Mouse (Mus musculus) embryo, embryonic 10 days (tissue): ENCODE measurements at regions not wholly inside any gene's neighbourhood (a gene's known extent, or its start where the extent isn't known, plus 50 kb on each side); places are given as distances from the start of the nearest gene placed in this dataset.

Experiments used
- DNase-seq: peaks from one replicate; pipeline ENCODE4 v3.0.0-alpha.2; 2015; ENCODE audit warnings: low spot score

DNA sequence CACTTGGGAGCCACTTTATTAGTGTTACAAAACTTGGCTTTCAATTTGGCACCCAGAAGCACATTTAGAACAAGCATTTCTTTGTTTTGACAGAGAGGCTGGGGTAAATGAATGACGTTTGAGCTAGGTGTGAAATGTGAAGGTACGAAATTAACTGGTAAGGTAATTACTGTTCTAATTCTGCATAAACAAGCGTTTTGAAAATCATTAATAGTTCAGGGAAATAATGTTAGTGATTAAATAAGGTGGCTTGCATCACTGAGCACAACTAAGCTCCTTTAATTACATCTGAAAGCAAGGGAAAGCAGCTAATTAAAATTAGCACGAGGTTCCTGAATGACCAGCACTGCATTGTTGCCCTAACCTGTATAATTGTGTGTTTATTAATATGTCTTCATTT, 529.9 kb upstream of the Pkn2 start:
- DNase-seq = no peak

DNA sequence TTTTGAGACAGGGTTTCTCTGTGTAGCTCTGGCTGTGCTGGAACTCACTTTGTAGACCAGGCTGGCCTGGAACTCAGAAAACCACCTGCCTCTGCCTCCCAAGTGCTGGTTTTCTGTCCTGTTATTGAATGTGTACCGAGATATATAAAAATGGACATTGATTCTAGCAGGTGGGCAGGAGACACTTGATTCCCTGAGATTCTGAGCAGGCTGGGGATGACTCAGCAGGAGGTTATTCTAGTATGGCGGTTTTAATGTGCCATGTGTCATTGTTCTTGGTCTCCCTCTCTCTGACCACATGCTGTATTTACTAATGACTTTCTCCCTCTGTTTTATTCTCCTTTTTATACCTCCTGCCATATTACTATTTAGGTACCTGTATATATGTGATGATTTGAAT, 517.2 kb upstream of the Pkn2 start:
- DNase-seq = no peak

DNA sequence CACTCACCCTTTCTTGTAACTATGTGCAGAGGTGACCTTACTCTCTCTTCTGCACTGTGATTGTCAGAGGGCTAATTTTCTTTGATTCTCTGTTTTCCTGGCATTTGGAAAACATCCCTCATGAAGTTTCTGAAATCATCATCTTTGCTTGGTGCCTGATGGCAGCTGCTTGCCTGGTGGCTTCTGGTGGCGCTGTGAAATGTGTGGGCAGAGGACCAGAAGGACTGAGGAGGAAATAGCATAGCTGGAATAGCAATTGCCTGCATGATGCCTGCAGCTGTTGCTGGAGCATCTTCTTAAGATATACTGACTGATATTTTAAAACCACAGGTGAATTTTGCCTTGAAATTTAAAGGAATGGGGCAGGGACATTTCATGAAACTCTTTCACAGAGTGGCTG, 502.6 kb upstream of the Pkn2 start:
- no peak for DNase-seq

DNA sequence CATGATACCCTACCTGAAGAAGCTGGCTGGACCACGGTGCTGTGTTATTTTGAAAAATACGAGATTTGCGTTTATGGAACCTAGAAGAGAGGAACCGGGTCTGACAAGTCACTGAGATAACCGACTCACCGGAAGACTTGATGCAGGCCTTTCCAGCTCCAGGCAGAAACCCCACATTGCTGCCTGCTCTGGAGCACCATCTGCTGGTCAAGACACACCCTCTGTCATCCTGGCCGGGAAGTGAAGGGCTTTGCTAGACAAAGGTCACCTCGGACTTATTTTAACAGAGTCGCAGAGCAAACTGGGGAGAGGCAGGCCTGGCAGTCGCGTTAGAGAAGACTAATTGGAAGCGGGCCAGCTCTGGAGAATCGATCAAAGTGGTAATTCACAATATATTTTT, 497.4 kb upstream of the Pkn2 start:
- DNase-seq = peak; percentile 90

DNA sequence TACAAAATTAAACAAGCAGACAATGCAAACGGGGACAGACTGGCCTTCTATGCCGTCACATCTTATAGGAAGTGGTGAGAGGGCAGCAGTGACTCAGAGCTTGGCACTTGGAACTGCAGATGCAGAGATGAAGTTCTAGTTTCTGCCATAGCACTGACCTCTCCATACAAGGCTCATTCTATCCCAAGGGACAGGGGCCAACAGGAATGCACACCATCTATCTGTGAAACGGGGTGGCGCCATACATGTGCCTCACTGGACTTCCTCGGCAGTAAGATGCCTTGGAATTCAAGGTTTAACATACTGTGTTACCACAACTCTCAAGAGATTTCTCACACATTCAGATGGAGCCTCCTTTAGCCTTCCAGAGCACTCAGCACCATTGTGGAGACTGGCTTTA, 495.6 kb upstream of the Pkn2 start:
- DNase-seq = no peak

DNA sequence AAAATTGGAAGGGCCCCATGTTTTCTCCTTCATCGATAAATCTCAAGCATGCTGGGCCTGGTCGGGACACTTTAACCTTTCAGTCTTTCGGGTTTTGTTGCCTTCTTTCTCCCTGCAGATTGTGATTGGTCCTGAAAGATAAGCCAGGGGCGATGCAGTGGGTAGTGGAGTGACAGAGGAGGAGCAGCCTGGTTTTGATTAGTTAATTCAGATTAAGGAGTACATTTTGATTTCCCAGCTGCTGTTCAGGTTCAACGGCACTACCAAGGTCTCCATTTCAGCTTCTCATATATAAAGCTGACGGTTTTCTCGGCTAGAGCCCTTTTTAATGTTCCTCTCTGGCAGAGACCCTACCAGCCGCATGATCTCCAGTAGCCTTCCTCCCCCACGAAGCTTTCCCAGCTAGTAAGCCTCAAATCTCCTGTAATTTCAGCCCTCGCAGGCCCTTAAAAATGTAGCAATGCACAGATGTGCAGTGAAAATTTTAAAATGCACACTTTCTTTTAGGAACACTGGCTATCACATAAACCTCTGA, 493.8 kb upstream of the Pkn2 start:
- DNase-seq = no peak

DNA sequence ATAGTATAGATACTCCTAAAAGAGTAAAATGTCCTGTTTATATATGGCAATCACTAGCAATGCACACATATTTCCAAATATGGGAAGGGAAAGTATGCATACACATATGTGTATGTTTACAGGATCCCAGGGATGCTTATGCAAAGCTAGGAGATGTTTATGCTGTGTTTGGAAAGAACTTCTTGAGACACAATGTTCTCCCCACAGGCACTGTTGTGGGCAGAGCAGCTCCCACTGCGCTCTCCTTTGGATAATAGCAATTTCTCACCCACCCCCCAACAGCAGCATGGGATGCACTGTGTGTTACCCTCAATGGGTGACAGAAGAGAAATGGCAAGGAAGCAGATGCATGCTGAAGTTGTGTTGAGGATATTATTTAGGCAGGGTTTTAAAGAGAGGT, 491.7 kb upstream of the Pkn2 start:
- DNase-seq = no peak

DNA sequence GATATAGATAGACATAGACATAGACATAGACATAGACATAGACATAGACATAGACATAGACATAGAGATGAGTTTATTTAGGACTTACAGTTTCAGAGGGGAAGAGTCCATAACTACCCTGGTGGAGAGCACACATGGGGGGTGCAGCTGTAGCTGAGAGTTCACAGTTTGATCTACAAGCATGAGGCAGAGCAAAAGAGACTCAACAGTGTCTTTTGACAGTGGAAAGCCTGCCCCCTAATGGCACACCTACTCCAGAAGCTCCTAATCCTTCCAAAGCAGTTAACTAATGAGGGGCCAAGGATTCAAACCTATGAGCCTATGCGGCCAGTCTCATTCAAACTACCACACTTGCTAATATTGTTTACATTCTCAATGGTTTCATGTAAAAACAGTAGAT, 487.2 kb upstream of the Pkn2 start:
- DNase-seq = no peak

DNA sequence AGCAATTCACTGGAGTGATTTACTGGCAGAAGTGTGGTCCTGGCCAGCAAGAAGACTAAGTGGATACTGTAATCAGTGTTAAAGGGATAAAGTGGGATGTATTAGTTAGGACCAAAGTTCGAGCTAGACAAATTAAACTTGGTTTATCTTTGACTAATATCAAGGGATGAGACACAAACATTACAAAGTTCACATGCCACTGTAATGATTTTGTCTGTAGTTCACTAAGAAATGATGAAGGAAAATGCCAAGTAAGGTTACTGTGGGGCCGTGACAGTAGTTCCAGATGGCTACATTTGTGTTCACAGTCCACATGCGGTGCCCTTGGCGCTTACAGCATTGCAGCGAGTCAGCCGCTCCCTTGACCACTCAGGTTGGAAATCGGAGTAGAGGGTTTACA, 458.2 kb upstream of the Pkn2 start:
- no peak for DNase-seq

DNA sequence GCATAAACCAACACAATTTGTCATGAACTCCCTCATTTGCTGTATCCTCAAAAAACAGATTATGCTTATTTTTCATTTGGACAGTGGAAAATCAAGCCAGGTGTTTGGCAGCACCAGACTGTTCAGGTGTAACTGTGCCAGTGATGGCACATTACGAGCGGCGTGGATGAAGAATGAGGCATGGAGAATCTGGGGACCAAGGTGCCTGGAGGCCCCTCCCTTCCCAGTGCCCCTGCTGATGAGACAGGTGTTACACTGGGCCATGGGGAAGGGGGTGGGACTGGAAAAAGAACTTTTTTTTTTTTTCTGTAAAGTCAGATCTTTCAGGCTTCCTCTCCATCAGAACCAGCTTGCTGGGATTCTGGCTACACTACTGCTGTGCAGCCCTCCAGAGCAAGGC, 451.5 kb upstream of the Pkn2 start:
- DNase-seq = no peak

DNA sequence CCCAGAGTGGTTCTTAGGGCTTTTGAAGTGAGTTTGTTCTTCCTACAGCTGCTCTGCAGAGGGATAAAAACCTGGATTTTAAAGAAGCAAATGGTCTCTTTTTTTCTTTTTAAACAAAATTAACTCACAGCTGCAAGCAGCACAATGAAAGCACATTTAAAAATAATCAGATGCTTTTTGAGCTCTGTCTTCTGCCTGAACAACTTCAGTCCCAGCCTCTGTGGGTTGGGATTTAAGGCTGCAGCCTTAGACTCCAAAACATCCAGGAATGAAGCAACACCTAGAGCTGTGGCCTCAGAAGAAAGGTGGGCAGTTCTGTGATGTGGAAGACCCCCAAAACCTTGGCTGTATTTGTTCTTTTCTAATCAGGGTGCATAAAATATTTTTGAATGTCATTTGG, 446.7 kb upstream of the Pkn2 start:
- DNase-seq = no peak

DNA sequence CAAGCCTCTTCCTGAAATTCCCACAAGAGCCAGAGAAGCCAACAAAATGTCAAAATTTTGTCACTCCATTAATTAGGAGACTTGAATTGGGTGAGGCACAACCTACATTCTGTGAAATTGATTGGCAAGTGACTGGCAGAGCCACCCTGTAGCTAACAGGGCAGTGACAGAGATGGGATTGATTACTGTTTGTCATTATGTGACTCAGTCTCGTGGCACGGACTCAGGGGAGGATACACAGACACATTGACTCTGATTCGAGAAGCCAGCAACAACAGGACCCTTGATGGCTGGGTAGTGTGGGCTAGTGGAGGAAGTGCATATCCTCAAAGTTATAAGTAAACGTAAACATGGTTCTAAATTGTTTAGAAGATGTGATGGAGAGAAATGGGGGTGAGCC, 445.8 kb upstream of the Pkn2 start:
- DNase-seq = no peak

DNA sequence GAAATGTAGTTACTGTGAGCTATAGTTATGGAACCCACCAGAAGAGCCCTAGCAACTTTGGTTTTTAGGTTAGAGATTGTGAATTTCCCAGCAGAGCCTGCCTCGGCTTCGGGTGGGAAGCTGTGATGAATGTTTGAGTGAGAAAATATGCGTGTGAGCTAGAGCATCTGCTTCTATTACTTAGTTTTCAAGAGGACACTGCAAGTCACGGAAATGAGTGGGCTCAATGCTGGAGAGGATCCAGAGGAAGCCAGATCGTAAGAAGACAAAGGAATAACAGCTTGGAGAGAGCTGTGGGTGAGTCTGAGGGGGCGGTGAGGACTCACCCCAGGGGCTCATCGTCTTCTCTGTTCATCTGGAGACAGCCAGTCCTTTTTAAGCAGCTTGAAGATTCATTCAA, 434.7 kb upstream of the Pkn2 start:
- DNase-seq = no peak

DNA sequence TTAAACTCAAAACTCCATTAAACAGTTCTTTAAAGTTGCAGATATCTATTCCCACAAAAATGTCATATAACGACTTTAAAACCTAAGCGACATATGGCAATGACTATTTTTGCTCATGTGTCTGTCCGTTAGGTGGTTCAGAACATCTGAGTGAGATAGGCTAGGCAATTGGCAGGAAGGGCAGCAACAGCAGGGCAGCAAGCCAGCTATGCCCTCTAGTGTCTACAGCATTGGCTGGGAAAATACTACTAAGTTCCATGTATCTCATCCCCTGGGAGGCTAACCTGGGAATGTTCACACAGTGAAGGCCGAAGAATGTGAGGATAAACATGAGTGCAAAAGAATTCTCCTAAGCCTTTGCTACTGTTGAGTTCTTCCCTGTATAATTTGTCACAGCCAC, 410.0 kb upstream of the Pkn2 start:
- no peak for DNase-seq

DNA sequence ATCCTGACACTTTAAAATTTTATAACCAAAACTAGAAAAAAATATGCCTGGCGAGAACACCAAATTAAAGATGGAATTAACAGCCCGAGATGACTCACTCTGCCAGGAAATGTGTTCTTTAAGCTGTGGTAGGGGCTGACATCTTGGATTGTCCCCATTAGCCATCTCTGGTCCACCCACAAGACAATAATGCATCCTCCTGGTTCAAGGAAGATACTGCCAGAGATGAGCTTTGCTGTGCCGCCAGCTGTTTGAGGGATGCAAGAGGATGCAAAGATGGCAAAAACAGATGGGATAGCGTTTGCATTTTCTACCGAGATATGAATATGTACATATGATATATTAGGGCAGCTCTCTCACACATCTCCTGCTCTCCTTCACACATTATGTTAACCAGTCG, 382.3 kb upstream of the Pkn2 start:
- no peak for DNase-seq

DNA sequence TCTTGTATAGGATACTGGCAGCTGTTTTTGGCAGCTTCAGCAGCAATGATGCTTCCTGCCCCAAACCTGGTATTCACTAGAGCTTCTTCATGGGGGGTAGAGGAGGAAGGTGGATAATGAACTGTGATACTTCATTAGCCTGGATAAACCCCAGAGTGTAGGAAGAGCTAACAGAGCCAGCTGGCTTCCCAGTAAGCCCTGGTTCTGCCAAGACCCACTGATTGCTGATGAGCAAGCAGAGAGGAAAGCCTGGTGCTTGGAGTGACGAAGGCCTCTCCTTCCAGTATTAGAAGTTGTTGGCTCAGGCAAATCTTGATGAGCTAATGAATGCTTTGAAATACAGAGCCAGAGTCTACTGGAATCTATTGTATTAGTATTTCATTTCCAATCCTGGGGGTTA, 370.8 kb upstream of the Pkn2 start:
- no peak for DNase-seq

DNA sequence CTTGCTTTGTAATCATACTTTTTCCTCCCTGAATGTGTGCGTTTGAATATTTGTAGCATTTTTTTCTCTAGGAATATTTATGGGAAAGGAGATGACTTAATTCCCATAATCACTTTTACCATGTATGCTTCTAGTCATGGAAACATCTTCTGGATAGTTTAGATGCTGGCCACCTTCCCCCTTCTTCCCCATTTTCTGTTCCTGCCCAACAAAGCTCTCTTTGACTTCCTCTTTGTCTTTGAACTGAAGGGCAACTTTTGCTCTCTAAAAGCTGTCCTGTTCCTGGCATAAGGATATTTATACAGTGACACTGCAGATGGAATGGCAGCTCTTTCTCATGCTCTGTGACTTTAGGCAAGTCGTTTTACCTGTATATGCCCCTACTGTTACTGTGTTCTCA, 370.2 kb upstream of the Pkn2 start:
- DNase-seq = no peak

DNA sequence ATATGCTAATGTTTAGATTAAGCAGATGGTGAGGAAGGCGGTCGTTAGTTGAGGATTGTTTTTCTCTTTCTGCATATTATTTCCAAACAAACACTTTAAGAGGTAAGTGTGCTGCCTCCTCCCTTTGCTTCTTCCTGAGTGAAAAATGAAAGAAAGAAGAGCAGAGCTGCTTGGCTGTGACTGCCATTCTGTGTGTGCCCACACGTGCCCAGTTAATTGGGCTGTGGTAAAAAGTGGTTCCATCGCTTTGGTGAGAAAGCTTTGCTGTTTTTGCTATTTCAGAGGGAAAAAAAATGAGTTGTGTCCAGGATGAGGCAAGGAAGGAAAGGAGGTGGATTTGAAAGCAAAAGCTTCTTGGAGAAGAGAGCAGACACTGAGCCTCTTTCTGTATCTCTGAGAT, 360.9 kb upstream of the Pkn2 start:
- DNase-seq = no peak

DNA sequence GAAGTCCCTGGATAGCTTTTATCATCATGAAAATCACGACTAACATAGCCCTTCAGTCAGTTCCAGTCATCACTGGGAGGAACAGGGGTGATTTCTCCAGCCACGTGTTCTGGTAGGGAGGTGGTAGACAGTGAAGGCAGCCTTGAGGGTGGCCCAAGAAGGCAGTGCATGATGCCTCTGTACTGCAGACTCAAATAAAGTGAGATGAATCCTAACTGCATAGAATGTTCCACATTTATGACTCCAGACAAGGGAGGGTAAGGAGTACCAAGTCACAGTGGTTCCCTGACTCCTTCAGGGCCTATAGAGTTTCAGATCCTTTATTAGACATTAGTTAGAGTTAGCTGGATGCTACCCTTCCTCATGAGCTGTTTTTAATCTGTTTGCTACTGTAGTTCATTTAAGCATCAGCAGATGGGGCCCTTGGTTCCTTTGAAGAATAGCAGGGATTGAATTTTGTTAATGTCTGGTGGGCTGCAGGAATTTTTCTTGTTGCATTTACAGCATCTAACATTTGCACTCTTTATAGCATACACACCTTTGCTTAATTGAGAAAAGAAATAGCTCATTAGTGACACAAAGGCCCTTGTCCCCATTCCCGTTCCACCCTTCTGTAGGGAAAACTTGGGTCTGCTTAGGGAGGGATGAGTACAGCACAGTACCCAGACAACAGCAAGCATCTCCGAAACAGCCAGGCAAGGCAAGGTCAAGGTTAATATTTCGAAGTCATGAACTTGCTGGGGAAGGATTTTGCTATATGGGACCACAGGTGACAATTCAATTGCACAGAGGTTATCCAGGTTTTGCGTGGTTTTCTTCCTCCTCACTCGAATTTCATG, 359.0 kb upstream of the Pkn2 start:
- DNase-seq = peak; percentile 31

DNA sequence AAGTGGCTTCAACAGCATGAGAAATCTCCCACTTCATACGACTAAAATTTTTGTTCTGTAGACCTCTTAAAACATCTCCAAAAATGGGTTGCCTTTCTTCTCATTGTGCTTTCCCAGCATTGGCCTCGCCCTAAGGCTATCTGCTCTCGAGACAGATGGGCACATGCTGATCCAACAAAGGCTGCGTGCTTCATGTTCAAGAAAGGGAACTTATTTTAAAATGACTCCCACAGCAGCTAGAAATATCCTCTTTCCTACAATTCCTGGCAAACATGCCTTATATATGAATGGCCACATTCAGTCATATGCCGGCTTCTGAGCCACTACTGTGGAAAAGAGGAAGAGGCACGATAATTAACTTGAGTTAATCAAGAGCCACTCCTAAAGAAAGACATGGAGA, 356.7 kb upstream of the Pkn2 start:
- DNase-seq = no peak

DNA sequence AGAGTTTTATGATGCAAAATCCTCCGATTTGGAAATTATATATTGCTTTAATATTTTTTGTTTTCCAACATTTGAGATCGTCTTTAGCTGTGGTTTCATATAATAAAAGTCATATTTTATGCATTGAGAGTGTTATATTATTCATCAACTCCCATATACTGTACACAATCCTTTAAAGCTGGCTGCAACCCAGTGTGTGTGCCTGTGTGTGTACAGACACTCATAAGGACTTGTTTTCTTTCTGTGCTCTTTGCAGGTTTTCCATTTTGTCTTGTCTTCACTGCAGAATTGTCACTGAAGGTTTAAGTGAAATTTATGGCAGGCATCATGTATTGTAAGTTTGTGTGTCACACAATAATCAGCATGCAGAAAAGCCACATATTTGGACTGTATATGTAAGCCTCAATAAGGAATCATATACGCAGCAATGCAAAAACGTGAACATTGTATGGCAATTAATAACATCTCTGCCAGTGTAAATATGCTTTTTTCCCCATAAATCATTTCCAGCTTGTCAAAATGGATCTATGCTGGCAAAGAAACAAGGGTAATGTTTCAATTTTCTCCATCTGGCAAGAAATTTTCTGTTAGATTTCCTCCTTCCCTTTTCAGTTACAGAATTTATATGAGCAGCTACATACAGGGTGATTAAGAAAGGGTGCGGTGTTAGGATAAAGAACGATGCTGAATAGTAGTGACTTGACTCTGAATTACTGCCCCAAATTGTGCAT, 342.4 kb upstream of the Pkn2 start:
- DNase-seq = no peak

DNA sequence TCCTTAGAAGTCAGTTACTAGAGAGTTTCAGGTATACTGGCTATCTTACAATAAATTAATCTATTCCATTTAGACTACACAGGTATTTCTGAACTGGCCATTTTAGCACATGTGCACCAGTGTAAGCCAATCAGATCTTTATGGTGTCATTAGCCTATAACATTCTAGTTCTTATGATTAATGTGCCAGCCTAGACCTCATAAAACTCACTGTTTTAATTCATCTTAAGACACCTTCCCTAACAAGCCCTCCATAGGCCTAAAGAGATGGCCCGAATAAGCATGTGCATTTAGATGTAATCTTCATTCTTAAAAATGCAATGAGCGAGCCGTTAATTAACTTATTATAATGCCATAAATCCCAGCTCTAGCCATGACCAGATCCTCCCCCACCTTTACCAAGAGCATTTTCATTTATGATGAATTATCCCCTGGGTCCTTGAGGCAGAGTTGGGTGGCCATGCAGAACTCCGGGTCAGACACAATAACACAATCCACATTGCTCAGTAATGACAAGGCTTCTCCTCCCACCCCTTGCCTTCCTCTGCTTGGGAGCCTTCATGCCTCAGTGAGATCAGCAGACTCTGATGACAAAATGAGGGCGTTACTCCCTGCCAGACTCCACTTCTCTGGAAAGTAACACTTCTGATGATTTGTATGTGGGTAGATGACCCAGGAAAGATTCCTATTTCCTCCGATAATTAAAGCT, 311.6 kb upstream of the Pkn2 start:
- no peak for DNase-seq

DNA sequence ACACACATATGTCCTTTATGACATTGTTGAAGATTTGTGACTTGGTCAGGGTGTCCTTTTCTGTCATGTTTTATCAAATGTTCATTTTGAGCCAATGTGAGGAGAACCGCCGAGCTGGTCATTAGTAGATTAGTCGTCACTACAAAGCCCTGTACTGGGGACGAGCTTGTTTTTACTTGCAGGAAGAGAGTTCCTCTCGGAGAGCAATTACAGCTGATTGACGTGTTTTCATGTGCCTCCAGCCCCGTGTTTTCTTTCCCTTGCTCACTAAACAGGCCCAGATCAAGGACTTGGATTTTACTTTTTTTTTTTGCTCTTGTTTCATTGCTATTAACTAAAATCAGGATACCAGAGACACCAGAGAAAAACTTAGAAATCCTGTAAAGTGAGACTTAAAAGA, 307.1 kb upstream of the Pkn2 start:
- peak; percentile 37 for DNase-seq
